Mouse (Mus musculus) CH12.LX (cell line): ENCODE results near the gene Cadm1. TPM values are rescaled to one million over a fixed set of nuclear protein-coding genes. Genes with fewer than 3 reads are reported as not detected.

Experiments
- DNase-seq: peaks from one replicate; pipeline ENCODE4 v3.0.0-alpha.2; 2013; ENCODE audit errors: extremely low read depth
- H3K27ac ChIP-seq: 2 replicates; pipeline ENCODE4 v1.5.1; 2012; ENCODE audit warnings: low read depth, mild to moderate bottlenecking, control low read depth, moderate library complexity; ENCODE audit not compliant: insufficient read depth
- H3K27me3 ChIP-seq: replicated peaks from 2 replicates; pipeline ENCODE3; 2012; ENCODE audit warnings: inconsistent platforms
- H3K36me3 ChIP-seq, 2 experiments: replicated peaks in 1 of 2; 2 replicates each; pipeline versions ENCODE3 to v1.6.1; 2012; ENCODE audit warnings: inconsistent platforms in 1 of 2, low read length in 1 of 2, mild to moderate bottlenecking in 1 of 2, mixed read lengths in 1 of 2, moderate library complexity in 1 of 2; ENCODE audit not compliant: control insufficient read depth in 1 of 2, insufficient read depth in 1 of 2
- H3K4me1 ChIP-seq, 2 experiments: 2 replicates each; pipeline ENCODE4 v1.6.1; 2012; ENCODE audit warnings: inconsistent platforms in 1 of 2, moderate library complexity in 1 of 2; ENCODE audit not compliant: insufficient read depth in 2 of 2, control insufficient read depth in 1 of 2
- H3K4me2 ChIP-seq: 2 replicates; pipeline ENCODE4 v1.6.1; 2012; ENCODE audit warnings: low read depth, mild to moderate bottlenecking, control low read depth; ENCODE audit not compliant: poor library complexity, insufficient read depth, severe bottlenecking
- H3K4me3 ChIP-seq, 3 experiments: fragments of 150-350 bp in 1 of 3; sonication (generic) in 1 of 3; replicated peaks in 1 of 3; 2 replicates each; pipeline versions ENCODE3 to v1.5.1; 2011 to 2012; ENCODE audit warnings: low read depth in 2 of 3, low read length in 2 of 3, mild to moderate bottlenecking in 2 of 3, moderate library complexity in 2 of 3, control low read depth in 1 of 3, improper control_type of control experiment in 1 of 3, inconsistent platforms in 1 of 3, mixed read lengths in 1 of 3; ENCODE audit not compliant: poor library complexity in 1 of 3
- H3K79me2 ChIP-seq: replicated peaks from 2 replicates; pipeline ENCODE4 v1.6.1; 2012; ENCODE audit warnings: mild to moderate bottlenecking, moderate library complexity; ENCODE audit not compliant: control insufficient read depth, poor library complexity, insufficient read depth, severe bottlenecking; ENCODE audit errors: extremely low read depth
- H3K9ac ChIP-seq: 2 replicates; pipeline ENCODE4 v1.6.1; 2012; ENCODE audit warnings: low read depth, mild to moderate bottlenecking, control low read depth, moderate library complexity; ENCODE audit not compliant: insufficient read depth
- H3K9me3 ChIP-seq: replicated peaks from 2 replicates; pipeline ENCODE3; 2012; ENCODE audit warnings: low read length, inconsistent platforms, mixed read lengths
- BHLHE40 ChIP-seq: IDR thresholded peaks from 2 replicates; pipeline ENCODE4 v1.6.1; 2011; ENCODE audit warnings: mild to moderate bottlenecking, low read depth, low read length, improper control_type of control experiment
- CHD2 ChIP-seq: IDR thresholded peaks from 2 replicates; pipeline ENCODE4 v1.6.1; 2011; ENCODE audit warnings: low read length, improper control_type of control experiment
- CTCF ChIP-seq, 2 experiments: IDR thresholded peaks in 1 of 2; conservative IDR thresholded peaks in 1 of 2; 2 replicates each; pipeline ENCODE4 v1.5.1; 2011 to 2012; ENCODE audit warnings: low read depth in 2 of 2, low read length in 2 of 2, improper control_type of control experiment in 1 of 2, inconsistent platforms in 1 of 2, mild to moderate bottlenecking in 1 of 2, moderate library complexity in 1 of 2
- E2F4 ChIP-seq: IDR thresholded peaks from 2 replicates; pipeline ENCODE4 v1.6.1; 2011; ENCODE audit warnings: low read depth, low read length, improper control_type of control experiment; ENCODE audit not compliant: insufficient replicate concordance
- HCFC1 ChIP-seq: IDR thresholded peaks from 2 replicates; pipeline ENCODE4 v1.6.1; 2012; ENCODE audit warnings: low read depth, mild to moderate bottlenecking, inconsistent platforms, low read length, improper control_type of control experiment
- IRF4 ChIP-seq: IDR thresholded peaks from 2 replicates; pipeline ENCODE4 v1.6.1; 2014; ENCODE audit warnings: low read depth, mild to moderate bottlenecking, inconsistent platforms, low read length, improper control_type of control experiment
- JUN ChIP-seq: IDR thresholded peaks from 2 replicates; pipeline ENCODE4 v1.6.1; 2011; ENCODE audit warnings: low read depth, mild to moderate bottlenecking, low read length, improper control_type of control experiment, moderate library complexity; ENCODE audit not compliant: insufficient read depth
- MAX ChIP-seq: IDR thresholded peaks from 2 replicates; pipeline ENCODE4 v1.6.1; 2011; ENCODE audit warnings: low read length, improper control_type of control experiment
- MAZ ChIP-seq: IDR thresholded peaks from 2 replicates; pipeline ENCODE4 v1.6.1; 2012; ENCODE audit warnings: low read depth, mild to moderate bottlenecking, inconsistent platforms, low read length, improper control_type of control experiment, moderate library complexity
- MXI1 ChIP-seq: IDR thresholded peaks from 2 replicates; pipeline ENCODE4 v1.6.1; 2011; ENCODE audit warnings: mild to moderate bottlenecking, low read depth, low read length, improper control_type of control experiment
- MYC ChIP-seq: IDR thresholded peaks from 2 replicates; pipeline ENCODE4 v1.6.1; 2011; ENCODE audit warnings: low read depth, mild to moderate bottlenecking, improper control_type of control experiment, low read length
- NELFE ChIP-seq: IDR thresholded peaks from 2 replicates; pipeline ENCODE4 v1.6.1; 2011; ENCODE audit warnings: low read depth, low read length, improper control_type of control experiment
- NRF1 ChIP-seq: IDR thresholded peaks from 2 replicates; pipeline ENCODE4 v1.6.1; 2014; ENCODE audit warnings: low read depth, mild to moderate bottlenecking, inconsistent platforms, low read length, improper control_type of control experiment, moderate library complexity
- POLR2AphosphoS2 ChIP-seq: IDR thresholded peaks from 2 replicates; pipeline ENCODE4 v1.6.1; 2011; ENCODE audit warnings: low read depth, low read length, improper control_type of control experiment
- RAD21 ChIP-seq: IDR thresholded peaks from 2 replicates; pipeline ENCODE4 v1.6.1; 2011; ENCODE audit warnings: low read depth, mild to moderate bottlenecking, low read length, improper control_type of control experiment, moderate library complexity
- SIN3A ChIP-seq: IDR thresholded peaks from 2 replicates; pipeline ENCODE4 v1.6.1; 2012; ENCODE audit warnings: low read length, improper control_type of control experiment, inconsistent platforms
- SMC3 ChIP-seq: IDR thresholded peaks from 2 replicates; pipeline ENCODE4 v1.6.1; 2011; ENCODE audit warnings: low read depth, low read length, improper control_type of control experiment
- USF1 ChIP-seq: IDR thresholded peaks from 2 replicates; pipeline ENCODE4 v1.6.1; 2014; ENCODE audit warnings: low read depth, mild to moderate bottlenecking, inconsistent platforms, low read length, improper control_type of control experiment
- ZMIZ1 ChIP-seq: IDR thresholded peaks from 2 replicates; pipeline ENCODE4 v1.6.1; 2012; ENCODE audit warnings: low read depth, mild to moderate bottlenecking, inconsistent platforms, low read length, improper control_type of control experiment
- dilution Hi-C: fragments of 300-500 bp; cut with MboI; formaldehyde crosslinking; loops from 2 replicates; pipeline ENCODE4 v1.14.3; 2020; ENCODE audit warnings: low sequenced_read_pairs; ENCODE audit not compliant: extremely low pct_unique_long_range_greater_than_20kb, extremely low pct_ligation_motif_present
- in situ Hi-C: fragments of 300-500 bp; cut with MboI; formaldehyde crosslinking; loops from 3 replicates; pipeline ENCODE4 v1.14.3; 2019; ENCODE audit warnings: low sequenced_read_pairs, low pct_ligation_motif_present, low pct_unique_long_range_greater_than_20kb, mixed read lengths
- polyA plus RNA-seq: library from polyadenylated mRNA; unstranded; fragments of >175 nt; gene quantifications from 2 replicates; pipeline ENCODE4 v1.2.1, GENCODE M21; 2012; ENCODE audit warnings: low read depth; ENCODE audit not compliant: insufficient read length
- total RNA-seq, 2 experiments: library from RNA; depleted of rRNA; stranded (reverse); fragments of 300-350 nt in 1 of 2; fragments of >200 nt in 1 of 2; gene quantifications; 2 replicates each; pipeline ENCODE4 v1.2.3; 2012 to 2014

Cadm1 gene
- total and polyA plus RNA-seq, 3 experiments: not detected

- Histone ChIP-seq H3K79me2 (no peaks in the 10 kb centered on the region), H3K9me3 (peaks cover 23% of the 10 kb centered on the region), H3K4me1 (no peaks in the 10 kb centered on the region), H3K27me3 (no peaks in the 10 kb centered on the region), H3K27ac (no peak overlapping the region), H3K4me2 (no peak overlapping the region), H3K36me3 (no peaks in the 10 kb centered on the region), H3K9ac (no peak overlapping the region), H3K4me3 (no peak overlapping the region)
- in situ Hi-C loops (no loop called here), dilution Hi-C loops (no loop called here)
- DNase-seq: no peak
- no peak for TF ChIP-seq NRF1
These were observed 75.7 kb downstream of the Cadm1 start for GRCm38 (mm10) chr9:47605628-47606027.

DNA sequence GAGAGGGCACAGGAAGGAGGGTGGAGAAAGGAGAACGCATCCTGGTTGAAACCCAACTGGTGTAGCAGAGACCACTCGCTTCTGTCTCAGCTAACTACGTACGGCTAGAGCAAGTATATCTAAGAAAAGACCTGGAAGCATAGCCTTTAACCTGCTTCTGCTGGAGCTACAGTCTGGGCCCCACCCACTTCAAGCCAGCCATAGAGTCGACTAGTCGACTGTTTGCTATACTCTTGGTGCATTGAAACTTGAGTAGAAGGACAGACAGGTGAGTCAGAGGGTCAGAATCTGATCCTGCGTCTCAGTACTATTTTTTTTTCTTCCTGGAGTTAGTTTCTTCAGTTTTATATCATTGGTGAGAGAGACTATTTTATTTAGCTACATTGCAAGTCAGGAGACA is 78.5 kb downstream of the Cadm1 start:
- DNase-seq: no peak
- H3K4me3 ChIP-seq: no peak overlapping the region
- H3K36me3 ChIP-seq: no peaks in the 10 kb centered on the region
- H3K27ac ChIP-seq: no peak overlapping the region
- no peaks in the 10 kb centered on the region for H3K27me3 ChIP-seq
- no peak for TF ChIP-seq JUN
- H3K9ac ChIP-seq: no peak overlapping the region
- no peaks in the 10 kb centered on the region for H3K79me2 ChIP-seq
- H3K4me2 ChIP-seq: no peak overlapping the region
- H3K9me3 ChIP-seq: peaks cover 22% of the 10 kb centered on the region
- in situ Hi-C loops (no loop called here), dilution Hi-C loops (no loop called here)
- H3K4me1 ChIP-seq: no peaks in the 10 kb centered on the region

DNA sequence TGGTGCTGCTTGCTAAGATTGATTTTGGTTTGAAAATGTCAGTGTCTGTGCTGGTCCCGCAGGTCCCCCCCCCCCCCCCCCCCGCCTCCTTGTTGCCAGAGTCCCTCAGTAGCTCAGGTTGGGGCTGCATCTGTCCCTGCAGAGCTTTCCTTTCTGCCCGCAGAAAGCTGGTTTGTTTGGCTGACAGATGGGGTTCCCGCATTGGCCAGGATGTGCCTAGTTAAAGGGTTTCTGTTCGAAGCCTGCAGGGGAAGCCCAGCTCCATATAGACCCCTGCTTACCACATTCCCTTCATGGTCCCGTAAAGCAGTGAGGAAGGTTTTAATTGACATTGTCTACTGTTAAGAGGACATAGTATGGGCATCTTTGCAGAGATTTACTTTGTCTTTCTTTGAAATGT is 78.9 kb downstream of the Cadm1 start:
- TF ChIP-seq CHD2: no peak
- no peak for TF ChIP-seq POLR2AphosphoS2
- no peak for TF ChIP-seq MAX
- no peak for TF ChIP-seq NELFE
- TF ChIP-seq IRF4: no peak
- TF ChIP-seq RAD21: no peak
- TF ChIP-seq E2F4: no peak
- TF ChIP-seq MAZ: no peak
- TF ChIP-seq USF1: no peak
- TF ChIP-seq HCFC1: no peak
- no peak for TF ChIP-seq BHLHE40
- TF ChIP-seq SIN3A: no peak
- TF ChIP-seq SMC3: no peak
- no peak for TF ChIP-seq ZMIZ1
- TF ChIP-seq CTCF (conservative IDR thresholded peaks at IDR 0.05 in 1 of 2, IDR thresholded peaks at IDR 0.05 in 1 of 2; ENCODE audit: low read depth in 2 of 2, low read length in 2 of 2): no peak
- TF ChIP-seq MYC: no peak
- TF ChIP-seq JUN: no peak
- no peak for TF ChIP-seq MXI1
- Histone ChIP-seq H3K36me3 (no peaks in the 10 kb centered on the region), H3K79me2 (no peaks in the 10 kb centered on the region), H3K27me3 (no peaks in the 10 kb centered on the region), H3K4me2 (no peak overlapping the region), H3K9me3 (peaks cover 22% of the 10 kb centered on the region), H3K9ac (no peak overlapping the region), H3K27ac (no peak overlapping the region), H3K4me3 (no peak overlapping the region), H3K4me1 (no peaks in the 10 kb centered on the region)
- dilution Hi-C loops: no loop called here
- in situ Hi-C loops: no loop called here
- DNase-seq: no peak
